ENCODE assay signal across 8 mouse cellular contexts in genomic region chr4:134922111-134922924, GRCm38 (mm10). TPM values are rescaled to one million over a fixed set of nuclear protein-coding genes. Genes with fewer than 3 reads are reported as not detected.
A peak's percentile ranks its signal among the peaks of the same experiment; 100 is the strongest.
DNase-seq lines count a peak whose midpoint lies in the region; ATAC-seq and TF ChIP-seq lines count a peak whose summit lies in the region.

No protein-coding gene starts in this region.

- no peak for ATAC-seq in heart, embryonic 15.5 days (replicated peaks; ENCODE audit: insufficient number of reproducible peaks, insufficient read depth, low FRiP score, low read depth)
- no peak for ATAC-seq in liver, embryonic 16.5 days (ENCODE audit: low read depth)
- no peak for ATAC-seq in cerebellum, adult (ENCODE audit: insufficient number of reproducible peaks, low FRiP score, low TSS enrichment)

- H3K36me3 ChIP-seq in kidney, adult 2 months (ENCODE audit: control insufficient read depth, insufficient read depth, low read length), result peaks cover 15% of the 10 kb centered on the region
- H3K36me3 ChIP-seq in heart, embryonic 15.5 days, result peaks cover 23% of the 10 kb centered on the region
- H3K36me3 ChIP-seq in liver, embryonic 16.5 days (ENCODE audit: control insufficient read depth, insufficient read depth), result peaks cover 30% of the 10 kb centered on the region

- peak overlapping the region; percentile 67 for H3K9ac ChIP-seq in heart, embryonic 15.5 days
- H3K9ac ChIP-seq in liver, embryonic 16.5 days (ENCODE audit: low read depth, low read length), result peak overlapping the region; percentile 83

- H3K27ac ChIP-seq in kidney, adult 2 months (ENCODE audit: insufficient read depth, low read depth, low read length), result peak overlapping the region; percentile 98
- peak overlapping the region; percentile 90 for H3K27ac ChIP-seq in heart, embryonic 15.5 days
- peak overlapping the region; percentile 90 for H3K27ac ChIP-seq in liver, embryonic 16.5 days (ENCODE audit: low read length)

- TF ChIP-seq CTCF in kidney, adult 2 months (conservative IDR thresholded peaks at IDR 0.05; ENCODE audit: insufficient read depth, insufficient read length, low read depth, low read length), result no peak

- no peaks in the 10 kb centered on the region for H3K9me3 ChIP-seq in heart, embryonic 15.5 days (replicated peaks)
- H3K9me3 ChIP-seq in liver, embryonic 16.5 days (replicated peaks; ENCODE audit: control insufficient read depth, low read length), result no peaks in the 10 kb centered on the region

- no peak for TF ChIP-seq POLR2A in kidney, adult 2 months (IDR thresholded peaks at IDR 0.05; ENCODE audit: low read depth, low read length)

- no peaks in the 10 kb centered on the region for H3K27me3 ChIP-seq in kidney, adult 2 months (replicated peaks; ENCODE audit: control insufficient read depth, insufficient read depth, low read length)
- H3K27me3 ChIP-seq in heart, embryonic 15.5 days, result no peaks in the 10 kb centered on the region
- no peaks in the 10 kb centered on the region for H3K27me3 ChIP-seq in liver, embryonic 16.5 days (ENCODE audit: control insufficient read depth, insufficient read depth, low read depth, low read length)

- 45% methylated on average over 10 of the region's 10 CpGs for WGBS in kidney, adult 2 months
- 54% methylated on average over 10 of the region's 10 CpGs for WGBS in heart, embryonic 15.5 days
- WGBS in liver, embryonic 16.5 days (ENCODE audit: insufficient replicate concordance), result 52% methylated on average over 10 of the region's 10 CpGs

- DNase-seq in kidney, adult 2 months, result no peak
- no peak for DNase-seq in kidney, adult 9 months
- peak; percentile 11 for DNase-seq in Muller cell, postnatal 12 days (ENCODE audit: inconsistent ontology term)
- DNase-seq in right cerebral cortex, postnatal 10 days (ENCODE audit: low spot score in 2 of 2), result no peak
- DNase-seq in left cerebral cortex, postnatal 10 days (ENCODE audit: extremely low spot score in 1 of 2, low spot score in 2 of 2), result no peak

- peaks cover 10% of the 10 kb centered on the region; the same call in 1 of the 2 replicates for H3K4me1 ChIP-seq in kidney, adult 2 months (ENCODE audit: control insufficient read depth, insufficient read depth, low read length)
- peaks cover 26% of the 10 kb centered on the region for H3K4me1 ChIP-seq in heart, embryonic 15.5 days (replicated peaks)
- H3K4me1 ChIP-seq in liver, embryonic 16.5 days (ENCODE audit: control insufficient read depth, low read depth, low read length), result peaks cover 48% of the 10 kb centered on the region

- H3K4me3 ChIP-seq in kidney, adult 2 months (ENCODE audit: insufficient read depth, low read depth, low read length), result peak overlapping the region; percentile 59
- H3K4me3 ChIP-seq in heart, embryonic 15.5 days, result peak overlapping the region; percentile 96
- peak overlapping the region; percentile 97 for H3K4me3 ChIP-seq in liver, embryonic 16.5 days (ENCODE audit: low read depth, low read length)

- H3K4me2 ChIP-seq in heart, embryonic 15.5 days, result peak overlapping the region; percentile 80
- H3K4me2 ChIP-seq in liver, embryonic 16.5 days (ENCODE audit: low read depth, low read length), result peak overlapping the region; percentile 86

- intact Hi-C loops in left cerebral cortex, postnatal 10 days (cut with DNase I), result no loop called here

RNA-seq across cellular contexts. Expression of gene Rsrp1, which starts 1.1 kb away (rescaled TPM):
- 172 and 319 TPM in 2 replicates for polyA plus RNA-seq in kidney, adult 2 months (2012; rRNA removed)
- polyA plus RNA-seq in heart, embryonic 15.5 days (2015; fragmentation: Nextera tagmentation; extraction: Ambion mirVana), result 366 and 379 TPM in 2 replicates
- polyA plus RNA-seq in liver, embryonic 16.5 days (2015; fragmentation: Nextera tagmentation; extraction: Ambion mirVana), result 315 and 330 TPM in 2 replicates
- total RNA-seq in left cerebral cortex, postnatal 10 days (2021), result 100 to 1,000 TPM; 256 to 271 TPM

RNA-seq across cellular contexts. Expression of gene Tmem50a, which starts 7.5 kb away (rescaled TPM):
- 90.1 and 115 TPM in 2 replicates for polyA plus RNA-seq in kidney, adult 2 months (2012; rRNA removed)
- 142 TPM in 2 replicates for polyA plus RNA-seq in heart, embryonic 15.5 days (2015; fragmentation: Nextera tagmentation; extraction: Ambion mirVana)
- polyA plus RNA-seq in liver, embryonic 16.5 days (2015; fragmentation: Nextera tagmentation; extraction: Ambion mirVana), result 79.1 and 82.5 TPM in 2 replicates
- total RNA-seq in left cerebral cortex, postnatal 10 days (2021), result 100 to 1,000 TPM; 128 to 133 TPM

RNA-seq across cellular contexts. Expression of gene Syf2, which starts 8.4 kb away (rescaled TPM):
- polyA plus RNA-seq in kidney, adult 2 months (2012; rRNA removed), result 25.5 and 34.3 TPM in 2 replicates
- 52.6 and 57.6 TPM in 2 replicates for polyA plus RNA-seq in heart, embryonic 15.5 days (2015; fragmentation: Nextera tagmentation; extraction: Ambion mirVana)
- polyA plus RNA-seq in liver, embryonic 16.5 days (2015; fragmentation: Nextera tagmentation; extraction: Ambion mirVana), result 43.9 and 47.8 TPM in 2 replicates
- total RNA-seq in left cerebral cortex, postnatal 10 days (2021), result 10 to 100 TPM; 34.5 to 39.6 TPM

RNA-seq across cellular contexts. Expression of gene Rhd, which starts 58.0 kb away (rescaled TPM):
- polyA plus RNA-seq in kidney, adult 2 months (2012; rRNA removed), result 0.09 TPM in 1 of 2 replicates, not detected in the other
- polyA plus RNA-seq in heart, embryonic 15.5 days (2015; fragmentation: Nextera tagmentation; extraction: Ambion mirVana), result 5.4 and 8.9 TPM in 2 replicates
- polyA plus RNA-seq in liver, embryonic 16.5 days (2015; fragmentation: Nextera tagmentation; extraction: Ambion mirVana), result 522 and 550 TPM in 2 replicates
- total RNA-seq in left cerebral cortex, postnatal 10 days (2021), result not detected
